Mouse (Mus musculus) heart, adult 18-20 months (tissue): ENCODE measurements around the gene Sfn. TPM values are rescaled to one million over a fixed set of nuclear protein-coding genes. Genes with fewer than 3 reads are reported as not detected.

Source experiments
- DNase-seq, 2 experiments: peaks; one replicate each; pipeline ENCODE4 v3.0.0; 2021 to 2022; ENCODE audit warnings: mixed read lengths in 1 of 2
- total RNA-seq, 2 experiments: library from RNA; stranded (reverse); gene quantifications; 2 replicates each; pipeline ENCODE4 v1.2.3; 2021

Gene Sfn
- total RNA-seq, 2 experiments from 2014 or later, result 1.0 to 1.4 TPM

GRCm38 (mm10) chr4:133620668-133621067 is 18.7 kb upstream of the Sfn start:
- DNase-seq, result no peak

GRCm38 (mm10) chr4:133619473-133620136 is 17.6 kb upstream of the Sfn start:
- no peak for DNase-seq

DNA sequence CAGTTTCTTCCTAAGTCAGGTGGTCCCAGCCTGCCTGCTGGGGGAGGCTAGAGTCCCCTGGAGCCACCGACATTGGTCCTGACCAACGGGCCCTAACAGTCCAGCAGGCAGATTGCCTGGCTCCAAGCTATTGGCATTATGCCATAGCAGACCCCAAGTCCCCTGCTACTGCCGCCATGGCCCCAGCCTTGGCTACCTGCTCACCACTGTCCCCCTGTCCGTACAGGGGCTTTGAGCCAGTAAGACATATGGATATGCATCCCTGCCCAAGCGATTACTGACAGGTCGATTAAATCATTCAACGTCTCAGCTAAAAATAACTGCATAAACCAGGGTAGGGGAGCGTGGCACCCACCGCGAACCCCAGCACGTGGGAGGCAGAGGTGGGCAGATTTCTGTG is 16.0 kb upstream of the Sfn start:
- DNase-seq, result no peak

DNA sequence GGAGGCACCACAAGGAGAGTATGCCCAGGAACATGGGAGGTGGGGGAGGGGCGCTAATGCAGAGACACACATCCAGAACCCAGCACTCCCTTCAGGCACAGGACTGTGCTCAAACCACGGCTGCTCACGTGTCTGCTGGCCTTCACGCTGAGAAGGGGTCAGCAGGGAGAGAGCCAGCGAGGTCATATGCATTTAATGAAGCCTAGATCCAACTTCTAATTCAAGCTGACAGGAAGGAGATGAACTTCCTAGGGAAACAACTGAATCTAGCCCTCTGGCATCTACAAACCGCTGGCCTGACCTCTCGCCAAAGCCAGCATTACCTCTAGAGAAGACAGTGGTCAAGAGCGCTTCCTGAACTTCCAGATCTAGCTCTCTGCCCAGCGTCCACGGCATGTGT is 13.4 kb upstream of the Sfn start:
- no peak for DNase-seq

DNA sequence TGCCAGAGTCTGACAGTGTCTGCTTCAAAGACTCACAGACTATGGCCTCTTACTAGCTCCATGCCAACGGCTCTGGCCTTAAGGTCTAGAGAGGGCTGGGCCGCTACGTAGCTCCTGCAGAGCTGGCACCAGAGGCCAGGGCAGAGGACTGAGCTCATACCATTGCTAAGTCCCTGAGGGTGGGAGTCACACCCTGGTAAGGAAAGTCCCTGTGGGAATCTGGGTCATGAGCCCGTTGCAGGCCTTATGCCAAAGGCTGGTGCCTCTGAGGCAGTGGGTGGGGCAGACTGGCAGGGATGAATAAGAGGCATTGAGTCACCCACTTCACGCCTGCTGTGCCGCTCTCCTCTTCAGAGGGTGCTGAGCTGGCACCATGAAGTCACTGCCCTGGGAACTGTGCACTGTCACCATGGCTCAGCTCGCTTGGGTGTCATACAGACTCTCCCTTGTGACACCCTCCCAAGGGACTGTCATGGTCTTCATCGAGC is 12.3 kb upstream of the Sfn start:
- DNase-seq, result peak; percentile 37 to 58

DNA sequence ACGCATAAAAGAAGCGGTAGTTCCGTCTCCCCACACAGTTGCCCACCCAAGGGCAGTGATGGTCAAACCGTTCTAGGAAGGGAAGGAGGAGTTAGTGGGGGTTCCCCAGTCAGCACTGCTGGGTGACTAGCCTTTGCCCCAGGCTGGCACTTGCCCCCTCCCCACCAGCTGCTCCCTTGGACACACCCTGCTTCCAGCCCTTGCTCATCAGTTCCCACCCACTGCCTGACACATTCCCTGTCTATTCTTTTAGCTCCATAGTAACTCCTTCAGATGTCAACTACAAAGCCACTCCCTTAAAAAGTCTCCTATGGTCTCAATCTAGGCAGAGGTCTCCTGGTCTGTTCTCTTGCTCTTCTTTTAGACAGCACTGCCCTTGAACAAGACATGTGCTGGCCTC is 11.9 kb upstream of the Sfn start:
- DNase-seq, result no peak

GRCm38 (mm10) chr4:133613026-133613425 is 11.1 kb upstream of the Sfn start:
- DNase-seq, result no peak

DNA sequence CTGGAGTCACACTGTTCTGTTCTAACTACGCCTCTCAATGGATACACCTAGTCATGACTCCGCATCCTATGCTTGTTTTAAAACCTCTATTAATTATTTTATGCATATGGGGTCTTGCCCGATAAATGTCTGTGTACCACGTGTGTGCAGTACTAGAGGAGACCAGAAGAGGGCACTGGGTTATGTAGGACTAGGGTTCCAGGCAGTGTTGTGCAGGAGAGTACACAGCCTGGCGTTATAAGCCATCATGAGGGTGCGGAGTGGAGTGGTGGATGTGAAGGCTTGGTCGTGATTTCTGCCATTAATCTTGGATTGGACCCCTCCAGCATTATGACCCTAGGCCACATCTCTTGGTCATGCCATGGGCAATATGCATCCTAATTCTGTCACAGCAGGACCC is 10.4 kb upstream of the Sfn start:
- no peak for DNase-seq

GRCm38 (mm10) chr4:133611815-133612214 is 9.8 kb upstream of the Sfn start:
- no peak for DNase-seq

DNA sequence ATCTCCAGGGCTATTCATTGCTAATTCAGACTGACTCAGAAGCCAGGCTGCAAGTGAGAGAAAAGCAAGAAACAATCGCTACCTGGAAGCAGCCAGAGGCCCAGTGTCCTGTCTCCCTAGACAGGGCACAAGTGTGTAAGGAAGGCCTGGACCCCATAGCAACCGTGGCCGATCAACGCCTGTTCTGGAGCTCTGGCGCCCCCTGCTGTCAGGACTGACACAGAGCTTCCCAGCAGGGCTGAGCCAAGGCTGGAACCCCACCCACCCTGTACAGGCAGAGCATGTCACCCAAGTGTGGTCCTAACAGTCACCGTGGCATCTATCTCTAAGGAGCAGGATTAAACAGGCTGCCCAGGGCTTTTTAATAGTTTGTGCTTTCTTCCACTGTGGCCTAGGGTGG is 7.8 kb upstream of the Sfn start:
- peak; percentile 82 to 92 for DNase-seq

DNA sequence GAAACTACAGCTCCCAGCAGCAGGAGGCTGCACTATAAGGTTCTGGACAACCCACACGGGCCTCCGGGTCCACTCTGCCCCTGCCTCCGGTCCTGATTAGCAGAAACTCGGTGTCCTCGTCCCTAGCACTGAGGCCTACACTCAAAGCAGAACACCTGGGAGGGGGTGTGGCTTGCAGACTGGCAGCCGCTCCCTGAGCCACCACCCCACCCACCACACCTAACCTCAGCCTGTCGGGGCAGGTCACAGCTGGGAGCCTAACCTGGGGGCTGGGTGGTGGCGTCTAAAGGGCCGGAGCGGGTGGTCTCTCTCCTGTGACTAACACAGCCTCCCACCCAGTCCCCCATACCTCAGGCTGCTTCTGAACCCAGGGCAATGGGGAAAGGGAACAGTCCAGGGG is 5.3 kb upstream of the Sfn start:
- no peak for DNase-seq

GRCm38 (mm10) chr4:133605330-133605729 is 3.4 kb upstream of the Sfn start:
- no peak for DNase-seq

- no peak for DNase-seq
These were observed 2.9 kb upstream of the Sfn start for GRCm38 (mm10) chr4:133604856-133605255.

- DNase-seq, result no peak
These were observed 2.2 kb upstream of the Sfn start for GRCm38 (mm10) chr4:133604175-133604574.

- no peak for DNase-seq
These were observed 1.1 kb upstream of the Sfn start for GRCm38 (mm10) chr4:133603056-133603455.

DNA sequence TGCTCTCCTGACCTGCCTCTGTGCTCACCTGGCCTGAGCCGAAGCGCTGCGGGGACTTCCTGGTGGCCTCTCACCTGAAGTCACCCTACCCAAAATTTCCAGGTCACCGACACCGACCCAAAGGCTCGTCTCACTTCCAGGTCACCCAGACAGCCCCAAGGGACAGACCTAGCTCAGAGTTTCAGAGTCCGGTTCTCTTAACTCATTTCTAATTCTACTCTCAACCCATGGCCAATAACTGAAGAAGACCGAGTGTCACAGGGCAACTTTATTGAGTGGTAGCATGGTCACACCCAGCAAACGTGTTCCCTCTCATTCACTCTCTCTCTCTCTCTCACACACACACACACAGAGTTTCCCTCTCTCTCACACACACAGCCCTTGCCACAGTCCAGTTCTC is 1.7 kb downstream of the Sfn start:
- no peak for DNase-seq

GRCm38 (mm10) chr4:133599571-133600073 is 2.3 kb downstream of the Sfn start:
- DNase-seq, result peak; percentile 93 to 97

GRCm38 (mm10) chr4:133599116-133599515 is 2.9 kb downstream of the Sfn start:
- no peak for DNase-seq

DNA sequence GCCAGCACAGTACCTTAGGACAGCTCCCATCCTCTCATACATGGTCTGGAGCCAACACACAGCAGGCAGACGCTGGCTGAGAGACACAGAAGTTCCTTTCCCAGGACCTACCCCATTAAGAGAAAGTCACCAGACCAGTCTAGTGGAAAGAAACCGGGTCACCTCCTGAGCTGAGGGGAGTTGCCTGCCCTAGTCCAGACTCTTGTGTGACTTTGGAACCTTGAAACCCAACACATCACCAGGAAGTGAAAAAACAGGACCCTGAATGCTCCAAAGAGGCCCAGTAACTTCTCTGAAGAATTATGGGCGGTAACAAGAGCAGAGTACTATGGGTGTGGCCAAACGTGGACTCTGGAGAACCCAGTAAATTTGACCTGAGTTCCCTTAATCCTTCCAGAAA is 3.4 kb downstream of the Sfn start:
- DNase-seq, result no peak

DNA sequence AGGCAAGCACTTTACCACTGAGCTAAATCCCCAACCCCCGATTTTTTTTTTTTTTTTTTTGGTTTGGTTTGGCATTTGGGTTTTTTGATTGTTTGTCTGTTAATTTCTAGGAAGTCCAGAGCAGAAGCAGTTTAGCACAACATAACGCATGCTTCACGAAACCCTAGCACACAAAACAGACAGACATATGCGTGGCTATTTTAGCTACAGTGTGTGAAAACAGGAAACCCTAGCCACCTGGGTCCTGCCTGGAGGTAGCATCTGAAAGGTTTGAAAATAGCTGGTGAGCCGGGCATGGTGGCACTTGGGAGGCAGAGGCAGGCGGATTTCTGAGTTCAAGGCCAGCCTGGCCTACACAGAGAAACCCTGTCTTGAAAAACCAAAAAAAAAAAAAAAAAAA is 5.9 kb downstream of the Sfn start:
- DNase-seq, result no peak

GRCm38 (mm10) chr4:133595538-133595937 is 6.4 kb downstream of the Sfn start:
- no peak for DNase-seq

- DNase-seq, result peak; percentile 62 to 84
These were observed 9.4 kb downstream of the Sfn start for GRCm38 (mm10) chr4:133592570-133592969.

DNA sequence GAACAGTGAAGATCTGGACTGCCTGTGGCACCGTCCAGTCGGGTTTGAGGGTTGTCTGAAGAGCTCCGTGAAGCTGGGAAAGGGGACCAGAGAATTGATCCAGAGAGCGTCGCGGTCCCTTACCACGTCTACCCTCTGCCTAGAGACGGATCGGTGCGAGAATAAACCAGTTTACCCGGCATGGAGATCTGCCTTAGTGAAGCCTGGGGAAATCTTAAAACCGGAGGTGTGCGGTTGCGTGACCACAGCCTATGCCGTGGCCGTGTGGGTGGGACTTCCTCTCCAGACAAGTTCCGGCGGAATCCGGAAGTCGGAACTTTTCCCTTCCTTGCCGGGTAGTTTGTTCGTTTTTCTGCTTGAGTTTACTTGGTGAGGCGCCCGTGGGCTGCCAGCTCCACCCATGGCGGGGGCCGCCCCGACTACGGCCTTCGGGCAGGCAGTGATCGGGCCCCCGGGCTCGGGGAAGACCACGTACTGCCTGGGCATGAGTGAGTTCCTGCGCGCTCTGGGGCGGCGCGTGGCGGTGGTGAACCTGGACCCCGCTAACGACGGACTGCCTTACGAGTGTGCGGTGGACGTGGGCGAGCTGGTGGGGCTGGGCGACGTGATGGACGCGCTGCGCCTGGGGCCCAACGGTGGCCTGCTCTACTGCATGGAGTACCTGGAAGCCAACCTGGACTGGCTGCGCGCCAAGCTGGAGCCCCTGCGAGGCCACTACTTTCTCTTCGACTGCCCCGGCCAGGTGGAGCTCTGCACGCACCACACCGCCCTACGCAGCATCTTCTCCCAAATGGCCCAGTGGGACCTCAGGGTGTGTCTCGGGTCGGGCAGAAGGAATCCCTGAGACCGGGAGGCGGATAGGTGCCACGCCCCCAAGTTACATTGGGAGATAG is 17.7 kb downstream of the Sfn start, which contains the start of gene Gpn2:
Gene Gpn2 (plus strand): TSS at position 304 of the 893 bp plus-strand sequence.
- peak; percentile 88 to 90 for DNase-seq
